Mouse (Mus musculus) CD8-positive naive resting alpha-beta T cell, adult 57 days (primary cell): ENCODE data around the gene Nadsyn1. TPM values are rescaled to one million over a fixed set of nuclear protein-coding genes. Genes with fewer than 3 reads are reported as not detected.

Experiments
- total RNA-seq: library from RNA; stranded (reverse); gene quantifications from one replicate; pipeline ENCODE4 v1.2.4, GENCODE M21; 2023

The Nadsyn1 gene
- 13.2 TPM for total RNA-seq

GRCm38 (mm10) chr7:143822375-143823265, at the start of gene Nadsyn1, which contains the start of gene Dhcr7:
Gene Nadsyn1, minus strand, starts transcription at chr7:143822849.
Gene Dhcr7, plus strand, starts transcription at chr7:143823145.

GRCm38 (mm10) chr7:143866538-143866937, 43.9 kb upstream of the Nadsyn1 start, which contains the start of gene Gm498:
Gene Gm498, plus strand, starts transcription at chr7:143866838.

GRCm38 (mm10) chr7:143783996-143784829, 38.4 kb downstream of the Nadsyn1 start, which contains the start of gene Mrgpre:
Gene Mrgpre, minus strand, starts transcription at chr7:143784500.

GRCm38 (mm10) chr7:143766893-143767292, 55.8 kb downstream of the Nadsyn1 start, which contains the start of gene Mrgprg:
Gene Mrgprg, minus strand, starts transcription at chr7:143766993.

GRCm38 (mm10) chr7:143756125-143757026, 66.3 kb downstream of the Nadsyn1 start, which contains the start of gene Osbpl5:
Gene Osbpl5, minus strand, starts transcription at chr7:143756985.

Other genes starting within 250 kb of the Nadsyn1 start
- 58.8 TPM for gene Cars, start 222.8 kb downstream of the Nadsyn1 start, total RNA-seq
- 43.1 TPM for gene Tnfrsf26, start 194.1 kb downstream of the Nadsyn1 start, total RNA-seq
- 23.6 TPM for gene Tnfrsf22, start 173.2 kb downstream of the Nadsyn1 start, total RNA-seq
- gene Tnfrsf23, start 137.0 kb downstream of the Nadsyn1 start, total RNA-seq: 2.3 TPM
- gene Osbpl5, start 65.9 kb downstream of the Nadsyn1 start, total RNA-seq: 36.6 TPM
- not detected for gene Mrgprg, start 55.9 kb downstream of the Nadsyn1 start, total RNA-seq
- gene Mrgpre, start 38.3 kb downstream of the Nadsyn1 start, total RNA-seq: 1.0 TPM
- 20.1 TPM for gene Dhcr7, start 296 bp upstream of the Nadsyn1 start, total RNA-seq
- gene Gm498, start 44.0 kb upstream of the Nadsyn1 start, total RNA-seq: not detected
- gene Shank2, start 179.1 kb upstream of the Nadsyn1 start, total RNA-seq: not detected